Mouse (Mus musculus): ENCODE results near the gene Cyb561d2. TPM values are rescaled to one million over a fixed set of nuclear protein-coding genes. Genes with fewer than 3 reads are reported as not detected.

The Cyb561d2 gene
- polyA plus RNA-seq, 1 experiment: 29.4 TPM

DNA sequence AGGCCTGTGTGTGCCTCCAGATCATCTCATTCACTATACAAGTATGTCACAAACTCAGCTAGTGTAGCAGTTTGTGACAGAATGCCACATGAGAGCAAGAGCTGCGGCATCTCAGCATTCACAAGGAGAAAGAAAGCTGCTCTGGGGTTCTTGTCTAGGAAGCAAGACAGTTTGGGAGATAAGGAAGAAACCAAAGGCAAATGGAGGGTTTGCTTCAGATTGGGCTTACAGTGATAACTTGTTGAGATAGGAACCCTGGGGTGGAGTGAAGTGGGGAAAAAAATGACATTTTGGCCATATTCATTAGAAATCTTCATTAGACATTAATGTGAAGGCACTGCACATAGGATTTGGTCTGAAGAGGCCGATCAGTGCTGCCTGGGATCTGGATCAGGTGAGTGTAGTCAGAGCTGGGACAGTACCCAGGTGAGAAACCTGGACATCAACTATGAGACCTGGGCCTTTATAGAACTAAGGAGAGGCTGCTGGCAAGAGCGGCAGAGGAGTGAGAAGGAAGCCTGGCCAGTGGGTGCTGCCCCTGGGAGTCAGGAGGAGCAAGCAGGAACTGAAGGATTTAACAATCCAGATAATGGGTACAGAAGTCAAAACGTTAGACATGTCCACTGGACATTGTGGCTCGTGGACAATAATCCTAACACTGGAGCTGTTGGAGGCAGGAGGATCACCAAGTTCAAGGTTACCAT is 10.8 kb upstream of the Cyb561d2 start:
- H3K27me3 ChIP-seq (ENCODE audit: control insufficient read depth, insufficient read depth, low read length): no peaks in the 10 kb centered on the region
- peak overlapping the region; percentile 76 for H3K27ac ChIP-seq (ENCODE audit: control insufficient read depth, insufficient read depth, low read depth, low read length)
- H3K4me1 ChIP-seq (ENCODE audit: control insufficient read depth, insufficient read depth, low read length): peaks cover 10% of the 10 kb centered on the region
- H3K36me3 ChIP-seq (ENCODE audit: control insufficient read depth, insufficient read depth, low read length): peaks cover 2% of the 10 kb centered on the region
- peak overlapping the region; percentile 88 for H3K4me3 ChIP-seq (ENCODE audit: control insufficient read depth, low read depth, low read length)
- TF ChIP-seq POLR2A (IDR thresholded peaks at IDR 0.05; ENCODE audit: control insufficient read depth, low read depth, low read length) (no peak), CTCF (IDR thresholded peaks at IDR 0.05; ENCODE audit: control insufficient read depth, insufficient read depth, insufficient replicate concordance, low read depth, low read length) (no peak)

DNA sequence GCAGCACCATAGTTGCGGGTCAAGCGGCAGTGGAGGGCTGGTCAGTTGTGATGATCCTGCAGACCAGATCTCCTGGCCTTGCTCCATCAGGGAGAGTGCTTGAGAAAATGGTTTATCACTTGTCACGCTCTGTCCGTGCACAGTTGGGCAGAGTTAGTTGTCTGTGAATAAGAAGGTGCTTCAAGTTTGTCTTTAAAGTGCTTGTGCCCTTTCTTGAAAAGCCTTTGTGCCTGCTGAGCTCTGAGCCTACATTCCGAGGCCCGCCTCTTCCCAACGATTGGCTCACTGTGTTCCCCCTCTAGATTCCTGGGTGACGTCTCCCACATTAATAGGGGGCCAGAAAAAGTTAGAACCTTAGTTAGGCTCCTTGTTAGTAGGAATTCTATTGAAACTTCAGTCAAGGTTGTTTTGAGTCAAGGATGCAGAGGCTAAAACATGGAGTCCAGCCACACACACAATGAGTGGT is 9.9 kb upstream of the Cyb561d2 start:
- Histone ChIP-seq H3K4me1 (ENCODE audit: control insufficient read depth, insufficient read depth, low read length) (peaks cover 13% of the 10 kb centered on the region), H3K36me3 (ENCODE audit: control insufficient read depth, insufficient read depth, low read length) (peaks cover 2% of the 10 kb centered on the region), H3K27ac (ENCODE audit: control insufficient read depth, insufficient read depth, low read depth, low read length) (peak overlapping the region; percentile 73), H3K4me3 (ENCODE audit: control insufficient read depth, low read depth, low read length) (peak overlapping the region; percentile 88), H3K27me3 (ENCODE audit: control insufficient read depth, insufficient read depth, low read length) (no peaks in the 10 kb centered on the region)
- TF ChIP-seq POLR2A (IDR thresholded peaks at IDR 0.05; ENCODE audit: control insufficient read depth, low read depth, low read length) (no peak; the same call in 1 of the 2 replicates), CTCF (IDR thresholded peaks at IDR 0.05; ENCODE audit: control insufficient read depth, insufficient read depth, insufficient replicate concordance, low read depth, low read length) (no peak)

DNA sequence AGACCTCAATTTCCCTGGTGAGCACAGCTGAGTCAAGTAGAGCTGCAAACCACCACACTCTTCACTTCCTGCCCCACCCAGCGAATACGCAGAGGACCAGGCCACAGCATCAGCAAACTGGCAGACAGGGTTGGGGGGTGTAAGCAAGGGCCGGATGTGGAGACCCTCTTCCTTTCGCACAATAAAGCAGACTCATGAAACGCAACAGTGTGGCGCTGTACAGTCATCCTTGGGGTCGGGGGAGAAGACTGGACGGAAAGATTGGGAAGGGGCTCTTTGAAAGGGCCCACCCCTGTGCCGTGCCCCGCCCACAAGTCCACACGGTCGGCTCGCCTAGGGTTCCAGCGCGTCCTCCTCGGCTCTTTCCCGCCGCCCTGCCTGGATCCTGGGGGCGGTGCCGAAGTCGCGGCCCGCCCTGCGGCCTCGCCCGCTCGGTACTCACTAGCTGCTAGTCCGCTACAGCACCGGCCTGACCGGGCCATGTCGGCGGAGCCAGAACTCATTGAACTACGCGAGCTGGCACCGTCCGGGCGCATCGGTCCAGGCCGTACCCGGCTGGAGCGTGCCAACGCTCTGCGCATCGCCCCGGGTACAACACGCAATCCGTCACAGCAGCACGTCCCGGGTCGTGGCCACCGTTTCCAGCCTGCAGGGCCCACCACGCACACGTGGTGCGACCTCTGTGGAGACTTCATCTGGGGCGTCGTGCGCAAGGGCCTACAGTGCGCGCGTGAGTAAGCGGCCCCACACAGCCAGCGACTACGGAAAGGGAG is 9.3 kb upstream of the Cyb561d2 start, which contains the start of gene Rassf1:
Gene Rassf1 (plus strand): TSS at position 439 of the 773 bp plus-strand sequence.
- Histone ChIP-seq H3K4me3 (ENCODE audit: control insufficient read depth, low read depth, low read length) (peak within 1 kb of the TSS; percentile 88), H3K36me3 (ENCODE audit: control insufficient read depth, insufficient read depth, low read length) (peaks cover 2% of the 10 kb centered on the region), H3K4me1 (ENCODE audit: control insufficient read depth, insufficient read depth, low read length) (peaks cover 18% of the 10 kb centered on the region), H3K27ac (ENCODE audit: control insufficient read depth, insufficient read depth, low read depth, low read length) (peak within 1 kb of the TSS; percentile 73), H3K27me3 (ENCODE audit: control insufficient read depth, insufficient read depth, low read length) (no peaks in the 10 kb centered on the region)
- no peak for TF ChIP-seq CTCF (IDR thresholded peaks at IDR 0.05; ENCODE audit: control insufficient read depth, insufficient read depth, insufficient replicate concordance, low read depth, low read length)
- TF ChIP-seq POLR2A (IDR thresholded peaks at IDR 0.05; ENCODE audit: control insufficient read depth, low read depth, low read length): peak; percentile 25; the same call in 1 of the 2 replicates

DNA sequence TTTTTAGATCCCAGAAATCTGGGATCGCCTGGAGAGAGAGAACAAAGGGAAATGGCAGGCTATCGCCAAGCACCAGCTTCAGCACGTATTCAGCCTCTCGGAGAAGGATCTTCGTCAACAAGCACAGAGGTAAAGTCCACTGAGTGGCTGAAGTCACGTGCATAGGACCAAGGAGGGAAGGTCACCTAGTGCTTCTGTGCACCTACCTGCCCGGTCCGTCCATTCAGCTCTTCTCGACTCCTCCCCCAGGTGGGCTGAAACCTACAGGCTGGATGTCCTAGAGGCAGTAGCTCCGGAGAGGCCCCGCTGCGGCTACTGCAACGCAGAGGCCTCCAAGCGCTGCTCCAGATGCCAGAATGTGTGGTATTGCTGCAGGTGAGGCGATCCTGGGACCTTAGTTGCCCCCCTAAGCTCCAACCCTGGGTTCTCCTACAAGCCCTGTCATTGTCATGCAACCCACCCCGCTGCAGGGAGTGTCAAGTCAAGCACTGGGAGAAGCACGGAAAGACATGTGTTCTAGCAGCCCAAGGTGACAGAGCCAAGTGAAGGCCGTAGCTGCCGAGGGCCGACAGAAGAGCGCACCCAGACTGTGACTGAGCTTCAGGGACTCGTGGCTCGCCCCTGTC is 8.6 kb upstream of the Cyb561d2 start:
- TF ChIP-seq POLR2A (IDR thresholded peaks at IDR 0.05; ENCODE audit: control insufficient read depth, low read depth, low read length) (no peak), CTCF (IDR thresholded peaks at IDR 0.05; ENCODE audit: control insufficient read depth, insufficient read depth, insufficient replicate concordance, low read depth, low read length) (no peak)
- Histone ChIP-seq H3K4me3 (ENCODE audit: control insufficient read depth, low read depth, low read length) (peak overlapping the region; percentile 88), H3K4me1 (ENCODE audit: control insufficient read depth, insufficient read depth, low read length) (peaks cover 18% of the 10 kb centered on the region), H3K36me3 (ENCODE audit: control insufficient read depth, insufficient read depth, low read length) (peaks cover 2% of the 10 kb centered on the region), H3K27me3 (ENCODE audit: control insufficient read depth, insufficient read depth, low read length) (no peaks in the 10 kb centered on the region), H3K27ac (ENCODE audit: control insufficient read depth, insufficient read depth, low read depth, low read length) (peak overlapping the region; percentile 26)

DNA sequence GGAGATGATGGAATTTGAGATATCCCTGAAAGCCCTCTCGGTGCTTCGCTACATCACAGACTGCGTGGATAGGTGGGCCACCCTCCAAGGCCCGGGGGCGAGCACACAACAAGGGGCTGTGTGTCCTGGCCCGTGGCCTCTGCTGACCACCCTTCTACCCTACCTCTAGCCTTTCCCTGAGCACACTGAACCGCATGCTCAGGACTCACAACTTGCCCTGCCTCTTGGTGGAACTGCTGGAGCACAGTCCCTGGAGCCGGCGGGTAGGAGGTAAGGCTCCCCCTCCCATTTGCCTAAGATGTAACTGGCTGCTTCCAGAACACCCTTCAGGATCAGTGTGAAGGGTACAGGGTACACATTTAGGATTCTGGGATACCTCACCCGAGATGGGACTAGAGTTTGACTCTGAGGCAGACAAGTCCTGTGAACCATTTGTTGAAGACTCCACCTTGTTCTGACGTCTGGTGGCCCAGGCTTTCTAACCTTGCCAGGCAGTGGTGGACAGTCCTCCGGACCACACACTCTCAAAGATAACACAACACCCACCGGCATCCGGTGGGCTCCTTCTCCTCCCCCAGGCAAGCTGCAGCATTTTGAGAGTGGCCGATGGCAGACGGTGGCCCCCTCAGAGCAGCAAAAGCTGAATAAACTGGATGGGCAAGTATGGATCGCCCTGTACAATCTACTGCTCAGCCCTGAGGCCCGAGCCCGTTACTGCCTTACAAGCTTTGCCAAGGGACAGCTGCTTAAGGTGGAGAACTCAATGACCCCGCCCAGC is 7.5 kb upstream of the Cyb561d2 start:
- peak overlapping the region; percentile 12; the same call in 1 of the 2 replicates for H3K27ac ChIP-seq (ENCODE audit: control insufficient read depth, insufficient read depth, low read depth, low read length)
- H3K27me3 ChIP-seq (ENCODE audit: control insufficient read depth, insufficient read depth, low read length): no peaks in the 10 kb centered on the region
- peaks cover 18% of the 10 kb centered on the region for H3K4me1 ChIP-seq (ENCODE audit: control insufficient read depth, insufficient read depth, low read length)
- peaks cover 2% of the 10 kb centered on the region for H3K36me3 ChIP-seq (ENCODE audit: control insufficient read depth, insufficient read depth, low read length)
- TF ChIP-seq CTCF (IDR thresholded peaks at IDR 0.05; ENCODE audit: control insufficient read depth, insufficient read depth, insufficient replicate concordance, low read depth, low read length) (no peak), POLR2A (IDR thresholded peaks at IDR 0.05; ENCODE audit: control insufficient read depth, low read depth, low read length) (peak; percentile 35; the same call in 1 of the 2 replicates)
- H3K4me3 ChIP-seq (ENCODE audit: control insufficient read depth, low read depth, low read length): peak overlapping the region; percentile 88

DNA sequence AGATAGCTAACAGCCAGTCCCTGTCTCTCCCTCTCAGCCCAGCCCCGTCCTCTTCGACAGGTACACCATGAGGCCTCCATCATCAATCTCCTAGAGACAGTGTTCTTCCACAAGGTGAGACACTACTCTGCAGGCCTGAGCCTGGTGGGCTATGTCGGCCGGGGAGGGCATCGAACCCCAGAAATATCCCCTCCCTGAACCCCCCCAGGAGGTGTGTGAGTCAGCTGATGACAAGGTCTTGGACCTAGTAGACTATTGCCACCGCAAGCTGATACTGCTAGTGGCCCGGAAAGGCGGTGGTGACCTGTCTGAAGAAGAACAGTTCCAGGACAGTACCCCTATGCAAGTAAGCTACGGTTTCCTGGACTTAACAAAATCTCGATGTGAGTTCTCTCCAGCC is 6.8 kb upstream of the Cyb561d2 start:
- Histone ChIP-seq H3K4me3 (ENCODE audit: control insufficient read depth, low read depth, low read length) (peak overlapping the region; percentile 88), H3K27ac (ENCODE audit: control insufficient read depth, insufficient read depth, low read depth, low read length) (peak overlapping the region; percentile 5; the same call in 1 of the 2 replicates), H3K36me3 (ENCODE audit: control insufficient read depth, insufficient read depth, low read length) (peaks cover 2% of the 10 kb centered on the region), H3K27me3 (ENCODE audit: control insufficient read depth, insufficient read depth, low read length) (no peaks in the 10 kb centered on the region), H3K4me1 (ENCODE audit: control insufficient read depth, insufficient read depth, low read length) (peaks cover 18% of the 10 kb centered on the region)
- TF ChIP-seq CTCF (IDR thresholded peaks at IDR 0.05; ENCODE audit: control insufficient read depth, insufficient read depth, insufficient replicate concordance, low read depth, low read length) (no peak), POLR2A (IDR thresholded peaks at IDR 0.05; ENCODE audit: control insufficient read depth, low read depth, low read length) (no peak)

Measured in testis, adult 2 months (tissue).